Mouse (Mus musculus): ENCODE results near the gene Mlycd.

DNA sequence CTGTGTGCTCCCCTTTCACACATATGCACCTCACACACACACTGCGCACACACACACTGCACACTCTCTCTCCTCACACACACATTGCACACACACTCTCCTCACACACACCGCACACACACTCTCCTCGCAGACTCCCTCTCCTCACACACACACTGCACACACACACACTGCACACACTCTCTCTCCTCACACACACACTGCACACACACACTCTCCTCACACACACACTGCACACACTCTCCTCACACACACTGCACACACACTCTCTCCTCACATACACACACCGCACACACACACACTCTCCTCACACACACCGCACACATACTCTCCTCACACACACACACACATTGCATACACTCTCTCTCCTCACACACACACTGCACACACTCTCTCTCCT is 10.0 kb downstream of the Mlycd start:
- TF ChIP-seq CTCF (conservative IDR thresholded peaks at IDR 0.05; ENCODE audit: low read length) = no peak
- no peak for TF ChIP-seq POU5F1 (IDR thresholded peaks at IDR 0.05; ENCODE audit: borderline replicate concordance, low read length)

Measured in E14TG2a.4 (cell line).